Mouse (Mus musculus) hindbrain, embryonic 16.5 days (tissue): ENCODE results near the gene Cdc42bpg. TPM values are rescaled to one million over a fixed set of nuclear protein-coding genes. Genes with fewer than 3 reads are reported as not detected.

Experiments used
- ATAC-seq: fragments of 200-750 bp; cut with Nextera tagmentation; 2 replicates; pipeline ENCODE4 v1.8.0; 2017; ENCODE audit warnings: moderate TSS enrichment, moderate library complexity
- H3K27ac ChIP-seq: fragments of 300-500 bp; sonication (generic); 2 replicates; pipeline ENCODE4 v1.5.1; 2014; ENCODE audit warnings: low read depth, mild to moderate bottlenecking, control low read depth, low read length, moderate library complexity
- H3K27me3 ChIP-seq: fragments of 300-500 bp; sonication (generic); replicated peaks from 2 replicates; pipeline ENCODE4 v1.6.1; 2014; ENCODE audit warnings: low read length; ENCODE audit not compliant: control insufficient read depth, insufficient read depth
- H3K36me3 ChIP-seq: fragments of 300-500 bp; sonication (generic); 2 replicates; pipeline ENCODE4 v1.6.1; 2014; ENCODE audit warnings: mild to moderate bottlenecking, low read length, moderate library complexity, mixed read lengths; ENCODE audit not compliant: control insufficient read depth, insufficient read depth
- H3K4me1 ChIP-seq: fragments of 300-500 bp; sonication (generic); 2 replicates; pipeline ENCODE4 v1.6.1; 2014; ENCODE audit warnings: low read depth, low read length; ENCODE audit not compliant: control insufficient read depth, insufficient read depth
- H3K4me2 ChIP-seq: fragments of 300-500 bp; sonication (generic); 2 replicates; pipeline ENCODE4 v1.6.1; 2014; ENCODE audit warnings: mild to moderate bottlenecking, low read length, control low read depth, moderate library complexity
- H3K4me3 ChIP-seq: fragments of 300-500 bp; sonication (generic); 2 replicates; pipeline ENCODE4 v1.5.1; 2014; ENCODE audit warnings: mild to moderate bottlenecking, low read length, control low read depth, moderate library complexity
- H3K9ac ChIP-seq: fragments of 300-500 bp; sonication (generic); 2 replicates; pipeline ENCODE4 v1.6.1; 2014; ENCODE audit warnings: low read depth, mild to moderate bottlenecking, control low read depth, low read length, moderate library complexity
- H3K9me3 ChIP-seq: fragments of 300-500 bp; sonication (generic); 2 replicates; pipeline ENCODE4 v1.6.1; 2014; ENCODE audit warnings: mild to moderate bottlenecking, low read length, moderate library complexity; ENCODE audit not compliant: control insufficient read depth
- WGBS: fragments of 180-500 bp; shearing (Covaris S2); extraction: QIAGEN DNeasy Blood & Tissue Kit; methylation state at CpG from one replicate; pipeline ENCODE4 v1.1.7; 2014; 5-methylcytosine and 5-hydroxymethylcytosine counted together
- polyA plus RNA-seq: library from polyadenylated mRNA; unstranded; fragments of >200 nt; fragmentation: Nextera tagmentation; extraction: Ambion mirVana; gene quantifications from 2 replicates; pipeline ENCODE4 v1.2.1, GENCODE M21; 2015

Gene Cdc42bpg
- polyA plus RNA-seq, 1 experiment from 2014 or later = 0.31 TPM

GRCm38 (mm10) chr19:6346661-6347060 is 40.4 kb downstream of the Cdc42bpg start:
- 88% methylated on average over 10 of the region's 10 CpGs for WGBS
- H3K9me3 ChIP-seq = no peaks in the 10 kb centered on the region
- H3K4me1 ChIP-seq = peaks cover 2% of the 10 kb centered on the region
- H3K27me3 ChIP-seq = no peaks in the 10 kb centered on the region
- H3K4me2 ChIP-seq = no peak overlapping the region
- ATAC-seq = no peak
- H3K27ac ChIP-seq = no peak overlapping the region
- no peak overlapping the region for H3K4me3 ChIP-seq
- peaks cover 42% of the 10 kb centered on the region for H3K36me3 ChIP-seq
- no peak overlapping the region for H3K9ac ChIP-seq

DNA sequence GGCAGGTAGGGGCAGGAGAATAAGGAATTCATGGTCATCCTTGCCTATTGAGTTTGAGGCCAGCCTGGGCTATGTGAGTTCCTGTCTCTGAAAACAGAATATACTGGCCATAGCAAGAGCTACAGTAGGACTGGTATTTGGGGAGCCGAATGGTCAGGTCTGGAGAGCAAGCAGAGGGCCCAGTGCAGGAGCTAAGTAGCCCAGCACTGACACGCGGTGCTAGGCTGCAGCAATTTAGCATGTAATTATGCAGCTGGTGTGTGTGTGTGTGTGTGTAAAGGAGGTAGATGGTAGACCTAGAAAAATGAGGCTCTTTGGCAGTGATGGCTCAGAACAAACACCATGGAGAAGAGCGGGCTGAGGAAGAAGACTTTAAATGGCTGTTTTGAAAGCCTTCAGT is 41.4 kb downstream of the Cdc42bpg start:
- Histone ChIP-seq H3K9me3 (no peaks in the 10 kb centered on the region), H3K27me3 (no peaks in the 10 kb centered on the region), H3K27ac (no peak overlapping the region), H3K36me3 (peaks cover 39% of the 10 kb centered on the region), H3K4me2 (no peak overlapping the region), H3K4me1 (no peaks in the 10 kb centered on the region; the same call in 1 of the 2 replicates), H3K9ac (no peak overlapping the region), H3K4me3 (no peak overlapping the region)
- no peak for ATAC-seq
- 94% methylated on average over 4 of the region's 4 CpGs for WGBS

GRCm38 (mm10) chr19:6348717-6349116 is 42.5 kb downstream of the Cdc42bpg start:
- Histone ChIP-seq H3K27ac (no peak overlapping the region), H3K9ac (no peak overlapping the region), H3K27me3 (no peaks in the 10 kb centered on the region), H3K4me2 (no peak overlapping the region), H3K36me3 (peaks cover 41% of the 10 kb centered on the region), H3K4me1 (no peaks in the 10 kb centered on the region; the same call in 1 of the 2 replicates), H3K9me3 (no peaks in the 10 kb centered on the region), H3K4me3 (no peak overlapping the region)
- no peak for ATAC-seq
- 57% methylated on average over 9 of the region's 9 CpGs for WGBS

DNA sequence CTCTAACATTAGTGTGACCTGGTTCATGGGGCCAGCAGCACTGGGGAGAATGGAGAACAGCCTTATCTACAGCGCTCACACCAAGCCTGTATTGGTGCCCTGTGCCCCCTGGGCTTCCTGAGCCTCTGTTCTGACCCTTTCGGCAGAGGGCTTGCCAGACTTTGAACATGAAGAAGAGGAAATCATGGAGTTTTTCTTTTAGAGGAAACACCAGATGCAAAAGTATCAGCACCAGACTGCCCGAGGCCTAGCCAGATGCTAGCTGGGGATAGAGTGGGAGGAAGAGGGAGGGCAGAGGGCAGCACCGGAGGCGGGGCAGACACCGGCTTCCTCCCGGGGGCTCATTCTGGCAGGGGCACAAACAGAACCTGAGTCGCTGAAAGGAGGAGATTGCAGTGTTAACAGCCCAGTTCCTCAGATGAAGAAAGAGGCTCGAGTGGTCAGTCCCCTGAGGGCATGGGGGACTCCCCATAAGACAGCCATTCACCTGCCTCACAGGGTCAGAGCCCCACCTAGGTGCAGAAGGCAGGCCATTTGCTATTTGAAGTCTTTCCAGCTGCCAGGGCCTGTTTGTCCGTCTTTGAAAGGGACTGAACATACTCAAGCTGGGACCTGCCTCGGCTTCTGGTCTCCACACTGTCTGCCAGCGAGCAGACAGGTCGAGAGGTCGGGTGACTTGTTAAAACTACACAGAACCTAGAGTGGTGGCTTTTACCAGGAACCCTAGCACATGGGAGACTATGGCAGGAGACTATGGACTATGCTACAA is 43.1 kb downstream of the Cdc42bpg start:
- Histone ChIP-seq H3K4me2 (no peak overlapping the region), H3K36me3 (peaks cover 37% of the 10 kb centered on the region), H3K9me3 (no peaks in the 10 kb centered on the region), H3K4me1 (no peaks in the 10 kb centered on the region; the same call in 1 of the 2 replicates), H3K4me3 (no peak overlapping the region), H3K9ac (no peak overlapping the region), H3K27ac (no peak overlapping the region), H3K27me3 (no peaks in the 10 kb centered on the region)
- ATAC-seq = no peak
- WGBS = 48% methylated on average over 14 of the region's 14 CpGs

- Histone ChIP-seq H3K36me3 (peaks cover 20% of the 10 kb centered on the region), H3K4me1 (no peaks in the 10 kb centered on the region; the same call in 1 of the 2 replicates), H3K4me2 (no peak overlapping the region), H3K27ac (no peak overlapping the region), H3K4me3 (no peak overlapping the region), H3K27me3 (no peaks in the 10 kb centered on the region), H3K9ac (no peak overlapping the region), H3K9me3 (no peaks in the 10 kb centered on the region)
- WGBS = 59% methylated on average over 14 of the region's 14 CpGs
- no peak for ATAC-seq
Observed at GRCm38 (mm10) chr19:6351431-6352106, 45.3 kb downstream of the Cdc42bpg start.

GRCm38 (mm10) chr19:6352107-6352505 is 45.9 kb downstream of the Cdc42bpg start:
- Histone ChIP-seq H3K27ac (no peak overlapping the region), H3K4me3 (no peak overlapping the region), H3K4me2 (no peak overlapping the region), H3K36me3 (peaks cover 15% of the 10 kb centered on the region), H3K9ac (no peak overlapping the region), H3K27me3 (no peaks in the 10 kb centered on the region), H3K4me1 (no peaks in the 10 kb centered on the region; the same call in 1 of the 2 replicates), H3K9me3 (no peaks in the 10 kb centered on the region)
- no peak for ATAC-seq
- 91% methylated on average over 2 of the region's 2 CpGs for WGBS

- Histone ChIP-seq H3K4me1 (no peaks in the 10 kb centered on the region; the same call in 1 of the 2 replicates), H3K27me3 (no peaks in the 10 kb centered on the region), H3K36me3 (peaks cover 8% of the 10 kb centered on the region; the same call in 1 of the 2 replicates), H3K9me3 (no peaks in the 10 kb centered on the region), H3K9ac (no peak overlapping the region), H3K27ac (no peak overlapping the region), H3K4me3 (no peak overlapping the region), H3K4me2 (no peak overlapping the region)
- no peak for ATAC-seq
- WGBS = 82% methylated on average over 7 of the region's 7 CpGs
Observed at GRCm38 (mm10) chr19:6354030-6354429, 47.8 kb downstream of the Cdc42bpg start.

DNA sequence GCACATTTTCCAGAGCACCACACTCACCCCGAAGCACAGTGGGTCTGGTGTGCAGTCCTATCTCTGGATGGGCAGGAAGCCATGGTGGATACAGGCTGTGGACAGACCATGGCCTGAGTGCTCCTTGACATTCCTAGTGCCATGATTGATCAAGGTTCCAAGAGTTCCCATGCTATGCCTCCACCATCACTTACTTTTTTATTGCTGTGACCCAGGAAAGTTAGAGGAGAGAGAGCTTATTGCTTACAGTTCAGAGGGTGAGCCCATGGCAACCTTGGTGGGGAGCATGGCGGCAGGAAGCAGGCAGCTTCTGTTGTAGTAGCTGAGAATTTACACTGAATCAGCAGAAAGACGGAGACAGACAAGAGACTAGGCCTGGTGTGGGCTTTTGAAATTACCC is 55.0 kb downstream of the Cdc42bpg start:
- Histone ChIP-seq H3K27ac (no peak overlapping the region), H3K4me2 (no peak overlapping the region), H3K27me3 (no peaks in the 10 kb centered on the region), H3K9me3 (no peaks in the 10 kb centered on the region), H3K4me1 (peaks cover 20% of the 10 kb centered on the region), H3K4me3 (no peak overlapping the region), H3K9ac (no peak overlapping the region), H3K36me3 (peaks cover 8% of the 10 kb centered on the region)
- WGBS = 98% methylated on average over 3 of the region's 3 CpGs
- no peak for ATAC-seq

DNA sequence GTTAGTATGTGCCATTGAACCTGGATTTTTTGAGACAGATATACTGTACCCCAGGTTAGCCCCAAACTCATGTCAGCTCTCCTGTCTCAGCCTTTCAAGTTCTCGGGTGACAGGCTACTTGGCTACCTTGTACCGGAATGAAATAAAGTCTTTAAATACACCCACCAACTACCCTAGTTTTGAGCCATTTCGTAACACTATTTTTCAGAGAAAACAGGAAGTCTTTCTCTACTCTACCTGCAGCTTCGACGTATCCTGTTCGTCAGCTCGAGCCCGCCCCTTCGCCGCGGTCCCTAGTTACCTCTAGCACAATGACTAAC is 56.8 kb downstream of the Cdc42bpg start:
- Histone ChIP-seq H3K27me3 (no peaks in the 10 kb centered on the region), H3K9ac (peak overlapping the region; percentile 33), H3K4me3 (peak overlapping the region; percentile 98), H3K36me3 (peaks cover 16% of the 10 kb centered on the region), H3K27ac (peak overlapping the region; percentile 65), H3K4me2 (peak overlapping the region; percentile 61), H3K9me3 (no peaks in the 10 kb centered on the region), H3K4me1 (peaks cover 20% of the 10 kb centered on the region)
- 2% methylated on average over 11 of the region's 11 CpGs for WGBS
- no peak; the same call in 1 of the 2 replicates for ATAC-seq
